Mouse (Mus musculus): Measurements from ENCODE around the gene Rnf182. TPM values are rescaled to one million over a fixed set of nuclear protein-coding genes. Genes with fewer than 3 reads are reported as not detected.

Rnf182 gene
- total and polyA plus RNA-seq, 2 experiments from 2014 or later = 9.3 to 42.0 TPM

- Histone ChIP-seq H3K9ac (no peak overlapping the region), H3K9me3 (ENCODE audit: low read length) (no peaks in the 10 kb centered on the region), H3K4me1 (ENCODE audit: insufficient read depth) (peaks cover 4% of the 10 kb centered on the region; the same call in 1 of the 2 replicates), H3K27me3 (ENCODE audit: insufficient read depth, low read length) (no peaks in the 10 kb centered on the region), H3K27ac (ENCODE audit: low read depth, low read length) (no peak overlapping the region), H3K4me2 (ENCODE audit: low read depth) (no peak overlapping the region), H3K4me3 (ENCODE audit: low read depth, low read length) (no peak overlapping the region), H3K36me3 (ENCODE audit: insufficient read depth) (no peaks in the 10 kb centered on the region)
- ATAC-seq (no peak), DNase-seq (no peak)
- no peak for TF ChIP-seq CTCF (IDR thresholded peaks at IDR 0.05; ENCODE audit: low read depth)
- 78% methylated on average over 3 of the region's 3 CpGs for WGBS
Measured at GRCm38 (mm10) chr13:43709529-43709928, 94.0 kb downstream of the Rnf182 start.

GRCm38 (mm10) chr13:43711708-43712314 lies 96.3 kb downstream of the Rnf182 start:
- Histone ChIP-seq H3K4me3 (ENCODE audit: low read depth, low read length) (no peak overlapping the region), H3K27ac (ENCODE audit: low read depth, low read length) (peak overlapping the region; percentile 42; the same call in 1 of the 2 replicates), H3K36me3 (ENCODE audit: insufficient read depth) (no peaks in the 10 kb centered on the region), H3K4me2 (ENCODE audit: low read depth) (no peak overlapping the region), H3K9me3 (ENCODE audit: low read length) (no peaks in the 10 kb centered on the region), H3K4me1 (ENCODE audit: insufficient read depth) (no peaks in the 10 kb centered on the region), H3K27me3 (ENCODE audit: insufficient read depth, low read length) (no peaks in the 10 kb centered on the region), H3K9ac (no peak overlapping the region)
- ATAC-seq = peak; percentile 84
- DNase-seq = peak; percentile 68
- TF ChIP-seq CTCF (IDR thresholded peaks at IDR 0.05; ENCODE audit: low read depth) = no peak
- 45% methylated on average over 7 of the region's 7 CpGs for WGBS

- Histone ChIP-seq H3K36me3 (ENCODE audit: insufficient read depth) (no peaks in the 10 kb centered on the region), H3K4me1 (ENCODE audit: insufficient read depth) (no peaks in the 10 kb centered on the region), H3K4me2 (ENCODE audit: low read depth) (no peak overlapping the region), H3K9ac (no peak overlapping the region), H3K27me3 (ENCODE audit: insufficient read depth, low read length) (no peaks in the 10 kb centered on the region), H3K9me3 (ENCODE audit: low read length) (no peaks in the 10 kb centered on the region), H3K4me3 (ENCODE audit: low read depth, low read length) (no peak overlapping the region), H3K27ac (ENCODE audit: low read depth, low read length) (no peak overlapping the region)
- WGBS = 64% methylated on average over 6 of the region's 6 CpGs
- ATAC-seq = no peak
- DNase-seq = no peak
- TF ChIP-seq CTCF (IDR thresholded peaks at IDR 0.05; ENCODE audit: low read depth) = no peak
Measured at GRCm38 (mm10) chr13:43714741-43715140, 99.2 kb downstream of the Rnf182 start.

- no peaks in the 10 kb centered on the region for H3K36me3 ChIP-seq (ENCODE audit: insufficient read depth)
- WGBS = 78% methylated on average over 5 of the region's 5 CpGs
- H3K27me3 ChIP-seq (ENCODE audit: insufficient read depth, low read length) = no peaks in the 10 kb centered on the region
- H3K9me3 ChIP-seq (ENCODE audit: low read length) = no peaks in the 10 kb centered on the region
- ATAC-seq (no peak), DNase-seq (no peak)
- H3K4me2 ChIP-seq (ENCODE audit: low read depth) = no peak overlapping the region
- H3K4me1 ChIP-seq (ENCODE audit: insufficient read depth) = no peaks in the 10 kb centered on the region
- H3K4me3 ChIP-seq (ENCODE audit: low read depth, low read length) = no peak overlapping the region
- TF ChIP-seq CTCF (IDR thresholded peaks at IDR 0.05; ENCODE audit: low read depth) = no peak
- H3K27ac ChIP-seq (ENCODE audit: low read depth, low read length) = no peak overlapping the region
- no peak overlapping the region for H3K9ac ChIP-seq
Measured at GRCm38 (mm10) chr13:43715466-43715865, 100.0 kb downstream of the Rnf182 start.

GRCm38 (mm10) chr13:43716514-43717036 lies 101.1 kb downstream of the Rnf182 start:
- Histone ChIP-seq H3K36me3 (ENCODE audit: insufficient read depth) (no peaks in the 10 kb centered on the region), H3K9me3 (ENCODE audit: low read length) (no peaks in the 10 kb centered on the region), H3K4me2 (ENCODE audit: low read depth) (no peak overlapping the region), H3K27ac (ENCODE audit: low read depth, low read length) (no peak overlapping the region), H3K4me1 (ENCODE audit: insufficient read depth) (no peaks in the 10 kb centered on the region), H3K9ac (no peak overlapping the region), H3K27me3 (ENCODE audit: insufficient read depth, low read length) (no peaks in the 10 kb centered on the region), H3K4me3 (ENCODE audit: low read depth, low read length) (no peak overlapping the region)
- DNase-seq (no peak), ATAC-seq (0 out of 2 replicates have a peak, but pooled peaks have one; percentile 37)
- TF ChIP-seq CTCF (IDR thresholded peaks at IDR 0.05; ENCODE audit: low read depth) = no peak
- 23% methylated on average over 6 of the region's 6 CpGs for WGBS

GRCm38 (mm10) chr13:43718173-43718572 lies 102.7 kb downstream of the Rnf182 start:
- WGBS = 94% methylated on average over 7 of the region's 7 CpGs
- no peak for DNase-seq
- Histone ChIP-seq H3K36me3 (ENCODE audit: insufficient read depth) (no peaks in the 10 kb centered on the region), H3K27ac (ENCODE audit: low read depth, low read length) (no peak overlapping the region), H3K4me1 (ENCODE audit: insufficient read depth) (no peaks in the 10 kb centered on the region), H3K9ac (no peak overlapping the region), H3K4me2 (ENCODE audit: low read depth) (no peak overlapping the region), H3K9me3 (ENCODE audit: low read length) (no peaks in the 10 kb centered on the region), H3K27me3 (ENCODE audit: insufficient read depth, low read length) (no peaks in the 10 kb centered on the region), H3K4me3 (ENCODE audit: low read depth, low read length) (no peak overlapping the region)
- no peak for ATAC-seq
- no peak for TF ChIP-seq CTCF (IDR thresholded peaks at IDR 0.05; ENCODE audit: low read depth)

GRCm38 (mm10) chr13:43720496-43720895 lies 105.0 kb downstream of the Rnf182 start:
- DNase-seq (peak; percentile 63), ATAC-seq (peak; percentile 79)
- 45% methylated on average over 8 of the region's 8 CpGs for WGBS
- Histone ChIP-seq H3K27me3 (ENCODE audit: insufficient read depth, low read length) (no peaks in the 10 kb centered on the region), H3K9ac (no peak overlapping the region), H3K4me2 (ENCODE audit: low read depth) (no peak overlapping the region), H3K4me1 (ENCODE audit: insufficient read depth) (no peaks in the 10 kb centered on the region), H3K27ac (ENCODE audit: low read depth, low read length) (no peak overlapping the region), H3K9me3 (ENCODE audit: low read length) (no peaks in the 10 kb centered on the region), H3K36me3 (ENCODE audit: insufficient read depth) (no peaks in the 10 kb centered on the region), H3K4me3 (ENCODE audit: low read depth, low read length) (no peak overlapping the region)
- TF ChIP-seq CTCF (IDR thresholded peaks at IDR 0.05; ENCODE audit: low read depth) = no peak

Other genes with a start within 250 kb of the Rnf182 start
- gene Nol7, start 217.3 kb upstream of the Rnf182 start, total RNA-seq (2014; rRNA removed) = 92.9 and 139 TPM in 2 replicates
- 179 and 245 TPM in 2 replicates for gene Nol7, start 217.3 kb upstream of the Rnf182 start, polyA plus RNA-seq (2015; fragmentation: Nextera tagmentation; extraction: Ambion mirVana)
- 44.8 and 44.9 TPM in 2 replicates for gene Ranbp9, start 134.4 kb upstream of the Rnf182 start, total RNA-seq (2014; rRNA removed)
- 8.1 and 9.3 TPM in 2 replicates for gene Ranbp9, start 134.4 kb upstream of the Rnf182 start, polyA plus RNA-seq (2015; fragmentation: Nextera tagmentation; extraction: Ambion mirVana)
- gene Mcur1, start 55.5 kb upstream of the Rnf182 start, total RNA-seq (2014; rRNA removed) = 7.2 and 9.8 TPM in 2 replicates
- gene Mcur1, start 55.5 kb upstream of the Rnf182 start, polyA plus RNA-seq (2015; fragmentation: Nextera tagmentation; extraction: Ambion mirVana) = 6.5 and 8.6 TPM in 2 replicates
- 19.5 and 22.7 TPM in 2 replicates for gene Cd83, start 169.1 kb downstream of the Rnf182 start, total RNA-seq (2014; rRNA removed)
- 14.8 and 21.0 TPM in 2 replicates for gene Cd83, start 169.1 kb downstream of the Rnf182 start, polyA plus RNA-seq (2015; fragmentation: Nextera tagmentation; extraction: Ambion mirVana)

Data from forebrain, postnatal 0 days (tissue).